Comparison of ENCODE assay signal across 27 mouse cellular contexts in the genomic region with DNA sequence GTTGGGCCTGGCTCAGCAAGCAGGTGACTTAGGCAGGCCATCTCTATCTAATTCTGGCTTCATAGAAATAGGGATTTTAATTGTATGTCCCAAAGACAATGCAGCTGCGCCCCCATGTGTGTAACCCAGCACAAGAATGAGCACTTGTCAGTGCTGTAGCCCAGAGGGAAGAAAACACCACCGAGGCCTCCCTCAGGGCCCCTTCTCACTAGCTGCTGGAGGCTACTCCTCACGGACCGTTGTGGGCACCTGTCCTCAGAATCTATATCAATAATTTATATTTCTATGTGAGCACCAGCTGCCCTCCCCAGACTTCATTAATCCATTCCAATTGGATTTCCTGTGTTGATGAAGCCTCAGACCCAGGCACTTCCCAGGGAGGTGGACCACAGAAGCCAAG. TPM values are rescaled to one million over a fixed set of nuclear protein-coding genes. Genes with fewer than 3 reads are reported as not detected.
DNase-seq lines count a peak whose midpoint lies in the region; ATAC-seq lines count a peak whose summit lies in the region.
"Had no signal": no experiment of that assay in that cellular context is flagged by ENCODE, and none has a peak within 500 bp of the region (broad histone marks: within the 10 kb centered on the region; RNA-seq: fewer than 3 reads in every experiment).

No protein-coding gene starts in this region.

- H3K27ac ChIP-seq in hindbrain, embryonic 12.5 days, result peak overlapping the region; percentile 55
- no peak overlapping the region for H3K27ac ChIP-seq in hindbrain, embryonic 16.5 days (ENCODE audit: low read depth, low read length)
- H3K27ac ChIP-seq in midbrain, embryonic 13.5 days, result 0 out of 2 replicates have a peak overlapping the region, but pooled peaks have one; percentile 28
- no peak overlapping the region for H3K27ac ChIP-seq in midbrain, embryonic 14.5 days (replicated peaks; ENCODE audit: low read depth, low read length)
- H3K27ac ChIP-seq: forebrain, embryonic 10.5 days; forebrain, embryonic 13.5 days; heart, adult 2 months; heart, embryonic 10.5 days; heart, embryonic 13.5 days; hindbrain, embryonic 15.5 days had no signal

- ATAC-seq in hindbrain, embryonic 12.5 days (ENCODE audit: low FRiP score), result peak; percentile 53
- ATAC-seq in hindbrain, embryonic 16.5 days, result no peak
- peak; percentile 59; the same call in 1 of the 2 replicates for ATAC-seq in midbrain, embryonic 13.5 days
- no peak for ATAC-seq in midbrain, embryonic 14.5 days (ENCODE audit: low FRiP score, low TSS enrichment)
- ATAC-seq: forebrain, embryonic 13.5 days; forebrain, embryonic 16.5 days; inflammation-experienced regulatory T-cells, adult 6 months; Patski had no signal

- H3K4me1 ChIP-seq in hindbrain, embryonic 12.5 days, result peaks cover 10% of the 10 kb centered on the region
- H3K4me1 ChIP-seq in hindbrain, embryonic 16.5 days (ENCODE audit: control insufficient read depth, insufficient read depth, low read depth, low read length), result no peaks in the 10 kb centered on the region
- peaks cover 26% of the 10 kb centered on the region for H3K4me1 ChIP-seq in midbrain, embryonic 13.5 days (replicated peaks)
- H3K4me1 ChIP-seq in midbrain, embryonic 14.5 days (ENCODE audit: control insufficient read depth, insufficient read depth, low read length), result no peaks in the 10 kb centered on the region

- DNase-seq in midbrain, embryonic 14.5 days, result no peak
- DNase-seq in retina, embryonic 14.5 days (ENCODE audit: low spot score), result peak; percentile 21
- DNase-seq in retina, postnatal 1 day, result no peak
- DNase-seq: adrenal gland, postnatal 10 days; adrenal gland, postnatal 36 days; B cell, adult 2 months; cerebellum, adult 18-20 months; cerebellum, adult 9-10 months; cerebellum, postnatal 14 days; gastrocnemius, postnatal 10 days; gastrocnemius, postnatal 36 days; heart, adult 2 months; heart, postnatal 14 days; heart, postnatal 4 days had no signal

- 0 out of 2 replicates have a peak overlapping the region, but pooled peaks have one; percentile 8 for H3K9ac ChIP-seq in hindbrain, embryonic 12.5 days
- H3K9ac ChIP-seq in hindbrain, embryonic 16.5 days (ENCODE audit: low read depth, low read length), result no peak overlapping the region
- H3K9ac ChIP-seq in midbrain, embryonic 13.5 days (replicated peaks), result no peak overlapping the region
- H3K9ac ChIP-seq in midbrain, embryonic 14.5 days (replicated peaks; ENCODE audit: low read length), result no peak overlapping the region
- H3K9ac ChIP-seq: forebrain, embryonic 13.5 days; heart, embryonic 13.5 days; hindbrain, embryonic 15.5 days had no signal

- no peaks in the 10 kb centered on the region for H3K9me3 ChIP-seq in hindbrain, embryonic 12.5 days (replicated peaks)
- no peaks in the 10 kb centered on the region for H3K9me3 ChIP-seq in hindbrain, embryonic 16.5 days (ENCODE audit: control insufficient read depth, low read length)
- no peaks in the 10 kb centered on the region for H3K9me3 ChIP-seq in midbrain, embryonic 13.5 days
- no peaks in the 10 kb centered on the region for H3K9me3 ChIP-seq in midbrain, embryonic 14.5 days (ENCODE audit: control insufficient read depth, low read length)
- H3K9me3 ChIP-seq: forebrain, embryonic 10.5 days; forebrain, embryonic 13.5 days; G1E; heart, embryonic 10.5 days; heart, embryonic 13.5 days; hindbrain, embryonic 15.5 days had no signal

- no peak overlapping the region for H3K4me2 ChIP-seq in hindbrain, embryonic 12.5 days (replicated peaks)
- no peak overlapping the region for H3K4me2 ChIP-seq in hindbrain, embryonic 16.5 days (ENCODE audit: low read length)
- H3K4me2 ChIP-seq in midbrain, embryonic 13.5 days (replicated peaks), result no peak overlapping the region
- H3K4me2 ChIP-seq in midbrain, embryonic 14.5 days (ENCODE audit: low read length), result no peak overlapping the region
- H3K4me2 ChIP-seq: forebrain, embryonic 13.5 days; heart, embryonic 13.5 days; hindbrain, embryonic 15.5 days had no signal

- H3K27me3 ChIP-seq in hindbrain, embryonic 12.5 days, result no peaks in the 10 kb centered on the region
- no peaks in the 10 kb centered on the region for H3K27me3 ChIP-seq in hindbrain, embryonic 16.5 days (replicated peaks; ENCODE audit: control insufficient read depth, insufficient read depth, low read length)
- H3K27me3 ChIP-seq in midbrain, embryonic 13.5 days, result no peaks in the 10 kb centered on the region
- H3K27me3 ChIP-seq in midbrain, embryonic 14.5 days (ENCODE audit: control insufficient read depth, insufficient read depth, low read length), result no peaks in the 10 kb centered on the region
- H3K27me3 ChIP-seq: CH12.LX; forebrain, embryonic 13.5 days; heart, embryonic 13.5 days; hindbrain, embryonic 15.5 days; Patski had no signal

- H3K4me3 ChIP-seq in hindbrain, embryonic 12.5 days, result no peak overlapping the region
- H3K4me3 ChIP-seq in hindbrain, embryonic 16.5 days (ENCODE audit: low read length), result no peak overlapping the region
- no peak overlapping the region for H3K4me3 ChIP-seq in midbrain, embryonic 13.5 days (replicated peaks)
- no peak overlapping the region for H3K4me3 ChIP-seq in midbrain, embryonic 14.5 days (replicated peaks; ENCODE audit: low read depth, low read length)
- H3K4me3 ChIP-seq: forebrain, embryonic 10.5 days; forebrain, embryonic 13.5 days; heart, adult 2 months; heart, embryonic 10.5 days; heart, embryonic 13.5 days; hindbrain, embryonic 15.5 days had no signal

- peaks cover 41% of the 10 kb centered on the region for H3K36me3 ChIP-seq in hindbrain, embryonic 12.5 days
- H3K36me3 ChIP-seq in hindbrain, embryonic 16.5 days (ENCODE audit: control insufficient read depth, insufficient read depth, low read length), result peaks cover 27% of the 10 kb centered on the region
- H3K36me3 ChIP-seq in midbrain, embryonic 13.5 days, result peaks cover 87% of the 10 kb centered on the region
- peaks cover 65% of the 10 kb centered on the region for H3K36me3 ChIP-seq in midbrain, embryonic 14.5 days (ENCODE audit: control insufficient read depth, insufficient read depth, low read length)

- WGBS in hindbrain, embryonic 12.5 days, result 62% methylated on average over 4 of the region's 4 CpGs
- WGBS in hindbrain, embryonic 16.5 days, result 69% methylated on average over 4 of the region's 4 CpGs
- 76% methylated on average over 4 of the region's 4 CpGs for WGBS in midbrain, embryonic 13.5 days
- WGBS in midbrain, embryonic 14.5 days, result 57% methylated on average over 4 of the region's 4 CpGs

RNA-seq across cellular contexts. Expression of gene Prmt7, which starts 50.2 kb away (rescaled TPM):
- 50.9 and 53.0 TPM in 2 replicates for polyA plus RNA-seq in hindbrain, embryonic 12.5 days (2016; fragmentation: Nextera tagmentation; extraction: Ambion mirVana)
- 64.7 and 64.8 TPM in 2 replicates for polyA plus RNA-seq in hindbrain, embryonic 16.5 days (2015; fragmentation: Nextera tagmentation; extraction: Ambion mirVana)
- 57.8 and 62.6 TPM in 2 replicates for polyA plus RNA-seq in midbrain, embryonic 13.5 days (2015; fragmentation: Nextera tagmentation; extraction: Ambion mirVana)
- 52.1 and 56.5 TPM in 2 replicates for polyA plus RNA-seq in midbrain, embryonic 14.5 days (2014; fragmentation: Nextera tagmentation; extraction: Ambion mirVana)

RNA-seq across cellular contexts. Expression of gene Slc7a6os, which starts 50.2 kb away (rescaled TPM):
- 37.2 and 38.5 TPM in 2 replicates for polyA plus RNA-seq in hindbrain, embryonic 12.5 days (2016; fragmentation: Nextera tagmentation; extraction: Ambion mirVana)
- polyA plus RNA-seq in hindbrain, embryonic 16.5 days (2015; fragmentation: Nextera tagmentation; extraction: Ambion mirVana), result 28.4 and 29.9 TPM in 2 replicates
- 36.6 and 42.6 TPM in 2 replicates for polyA plus RNA-seq in midbrain, embryonic 13.5 days (2015; fragmentation: Nextera tagmentation; extraction: Ambion mirVana)
- polyA plus RNA-seq in midbrain, embryonic 14.5 days (2014; fragmentation: Nextera tagmentation; extraction: Ambion mirVana), result 32.3 and 32.9 TPM in 2 replicates

Comparison
In these comparisons a context has a peak if more than half of its experiments do, and no peak if none do; other contexts are left out.
1. ATAC-seq: peak in hindbrain, embryonic 12.5 days (single experiment) and midbrain, embryonic 13.5 days (single experiment); none in hindbrain, embryonic 16.5 days (single experiment) and midbrain, embryonic 14.5 days (single experiment).
2. H3K27ac ChIP-seq: peak in hindbrain, embryonic 12.5 days (single experiment) and midbrain, embryonic 13.5 days (single experiment); none in hindbrain, embryonic 16.5 days (single experiment) and midbrain, embryonic 14.5 days (single experiment).